Mouse (Mus musculus) embryo, embryonic 10.5 days (tissue): ENCODE results near the gene Tdp1.
A peak's percentile ranks its signal among the peaks of the same experiment; 100 is the strongest.

Experiments
- DNase-seq: peaks from one replicate; pipeline ENCODE4 v3.0.0-alpha.2; 2015; ENCODE audit warnings: low spot score

The Tdp1 gene

GRCm38 (mm10) chr12:100000381-100000780 lies 116.1 kb downstream of the Tdp1 start:
- no peak for DNase-seq

- DNase-seq: no peak
These were observed 116.9 kb downstream of the Tdp1 start for GRCm38 (mm10) chr12:100001246-100001645.

- no peak for DNase-seq
These were observed 117.6 kb downstream of the Tdp1 start for GRCm38 (mm10) chr12:100001910-100002309.

GRCm38 (mm10) chr12:100002914-100003587 lies 118.7 kb downstream of the Tdp1 start:
- peak; percentile 11 for DNase-seq
